Mouse (Mus musculus) lung, embryonic 16.5 days (tissue): ENCODE measurements around the gene Phip. TPM values are rescaled to one million over a fixed set of nuclear protein-coding genes. Genes with fewer than 3 reads are reported as not detected.

Experiments
- ATAC-seq: fragments of 200-750 bp; cut with Nextera tagmentation; 2 replicates; pipeline ENCODE4 v1.8.0; 2017; ENCODE audit warnings: low read depth, mild to moderate bottlenecking, moderate library complexity
- H3K27ac ChIP-seq: fragments of 300-500 bp; sonication (generic); 2 replicates; pipeline ENCODE4 v1.5.1; 2014; ENCODE audit warnings: mild to moderate bottlenecking, control low read depth, low read length
- H3K27me3 ChIP-seq: fragments of 300-500 bp; sonication (generic); 2 replicates; pipeline ENCODE4 v1.6.1; 2014; ENCODE audit warnings: low read depth, low read length, mixed read lengths; ENCODE audit not compliant: control insufficient read depth, insufficient read depth
- H3K36me3 ChIP-seq: fragments of 300-500 bp; sonication (generic); 2 replicates; pipeline ENCODE4 v1.6.1; 2014; ENCODE audit warnings: low read length; ENCODE audit not compliant: control insufficient read depth, insufficient read depth
- H3K4me1 ChIP-seq: fragments of 300-500 bp; sonication (generic); replicated peaks from 2 replicates; pipeline ENCODE4 v1.6.1; 2014; ENCODE audit warnings: low read length, mixed read lengths; ENCODE audit not compliant: control insufficient read depth, insufficient read depth
- H3K4me2 ChIP-seq: fragments of 300-500 bp; sonication (generic); 2 replicates; pipeline ENCODE4 v1.6.1; 2014; ENCODE audit warnings: low read depth, low read length, control low read depth
- H3K4me3 ChIP-seq: fragments of 300-500 bp; sonication (generic); 2 replicates; pipeline ENCODE4 v1.5.1; 2014; ENCODE audit warnings: mild to moderate bottlenecking, low read length, control low read depth
- H3K9ac ChIP-seq: fragments of 300-500 bp; sonication (generic); 2 replicates; pipeline ENCODE4 v1.6.1; 2014; ENCODE audit warnings: low read length, control low read depth
- H3K9me3 ChIP-seq: fragments of 300-500 bp; sonication (generic); 2 replicates; pipeline ENCODE4 v1.6.1; 2016; ENCODE audit warnings: low read length; ENCODE audit not compliant: control insufficient read depth
- WGBS: fragments of 180-500 bp; shearing (Covaris S2); extraction: QIAGEN DNeasy Blood & Tissue Kit; methylation state at CpG from one replicate; pipeline ENCODE4 v1.1.7; 2014; 5-methylcytosine and 5-hydroxymethylcytosine counted together
- polyA plus RNA-seq: library from polyadenylated mRNA; unstranded; fragments of >200 nt; fragmentation: Nextera tagmentation; extraction: Ambion mirVana; gene quantifications from 2 replicates; pipeline ENCODE4 v1.2.1, GENCODE M21; 2015

The Phip gene
- polyA plus RNA-seq, 1 experiment from 2014 or later: 77.9 TPM

DNA sequence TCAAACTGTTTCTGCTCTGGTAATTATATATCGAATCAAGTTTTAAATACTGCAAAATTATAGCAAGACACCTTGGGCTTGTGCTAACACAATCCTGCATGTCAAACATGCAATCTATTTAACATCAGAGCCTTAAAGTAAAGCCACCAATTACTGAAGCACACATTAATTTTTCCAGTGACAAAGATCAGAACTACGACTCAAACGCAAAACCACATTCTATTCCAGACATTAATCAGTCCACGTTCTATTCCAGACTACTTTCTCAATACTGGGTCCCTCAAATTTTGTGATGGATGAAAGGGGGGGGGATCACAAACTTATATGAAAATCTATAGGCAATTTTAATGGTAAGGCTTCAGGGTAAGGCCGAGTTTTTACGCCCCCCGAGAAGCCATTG is 68.1 kb downstream of the Phip start:
- Histone ChIP-seq H3K36me3 (peaks cover 29% of the 10 kb centered on the region), H3K27ac (no peak overlapping the region), H3K4me3 (no peak overlapping the region), H3K4me2 (no peak overlapping the region), H3K9me3 (no peaks in the 10 kb centered on the region), H3K27me3 (no peaks in the 10 kb centered on the region), H3K4me1 (no peaks in the 10 kb centered on the region), H3K9ac (no peak overlapping the region)
- ATAC-seq: no peak
- 93% methylated on average over 7 of the region's 7 CpGs for WGBS

DNA sequence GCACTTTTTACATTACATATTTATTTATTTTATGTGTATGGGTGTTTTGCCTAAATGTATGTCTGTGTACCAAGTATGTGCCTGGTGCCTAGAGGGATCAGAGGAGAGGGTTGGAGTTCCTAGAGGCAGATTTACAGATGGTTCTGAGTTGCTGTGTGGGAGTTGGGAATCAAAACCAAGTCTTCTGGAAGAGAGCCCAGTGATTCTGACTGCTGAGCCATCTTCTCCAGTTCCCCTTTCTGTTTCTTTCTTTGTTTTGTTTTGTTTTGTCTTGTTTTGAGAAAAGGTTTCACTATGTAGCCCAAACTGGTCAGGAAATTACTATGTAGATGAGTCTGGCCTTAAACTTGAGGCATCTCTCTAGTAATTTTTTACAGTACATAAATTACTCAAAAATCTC is 86.7 kb downstream of the Phip start:
- no peak for ATAC-seq
- H3K27ac ChIP-seq: no peak overlapping the region
- no peak overlapping the region for H3K4me3 ChIP-seq
- H3K36me3 ChIP-seq: peaks cover 36% of the 10 kb centered on the region
- H3K9me3 ChIP-seq: no peaks in the 10 kb centered on the region
- H3K4me1 ChIP-seq: no peaks in the 10 kb centered on the region
- H3K4me2 ChIP-seq: no peak overlapping the region
- no peak overlapping the region for H3K9ac ChIP-seq
- no peaks in the 10 kb centered on the region for H3K27me3 ChIP-seq

DNA sequence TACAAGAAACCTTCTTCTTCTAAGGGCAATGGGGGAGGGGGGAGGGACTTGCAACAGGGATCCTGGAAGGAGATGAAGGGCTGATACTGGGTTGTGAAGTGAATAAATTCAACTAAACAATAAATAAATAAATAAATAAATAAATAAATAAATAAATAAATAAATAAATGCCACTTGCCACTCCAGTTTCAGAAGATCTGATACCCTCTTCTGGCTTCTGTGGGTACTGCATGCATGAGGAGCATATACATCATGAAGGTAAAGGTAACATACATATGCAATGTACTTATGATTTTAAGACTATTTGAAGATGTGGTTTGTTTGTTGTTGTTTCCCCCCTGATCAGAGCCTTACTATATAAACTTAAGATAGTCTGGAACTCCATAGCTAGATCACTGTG is 91.1 kb downstream of the Phip start:
- no peaks in the 10 kb centered on the region for H3K27me3 ChIP-seq
- ATAC-seq: no peak
- H3K9me3 ChIP-seq: no peaks in the 10 kb centered on the region
- H3K4me3 ChIP-seq: no peak overlapping the region
- H3K4me2 ChIP-seq: no peak overlapping the region
- no peaks in the 10 kb centered on the region for H3K4me1 ChIP-seq
- H3K9ac ChIP-seq: no peak overlapping the region
- H3K27ac ChIP-seq: no peak overlapping the region
- H3K36me3 ChIP-seq: peaks cover 42% of the 10 kb centered on the region

DNA sequence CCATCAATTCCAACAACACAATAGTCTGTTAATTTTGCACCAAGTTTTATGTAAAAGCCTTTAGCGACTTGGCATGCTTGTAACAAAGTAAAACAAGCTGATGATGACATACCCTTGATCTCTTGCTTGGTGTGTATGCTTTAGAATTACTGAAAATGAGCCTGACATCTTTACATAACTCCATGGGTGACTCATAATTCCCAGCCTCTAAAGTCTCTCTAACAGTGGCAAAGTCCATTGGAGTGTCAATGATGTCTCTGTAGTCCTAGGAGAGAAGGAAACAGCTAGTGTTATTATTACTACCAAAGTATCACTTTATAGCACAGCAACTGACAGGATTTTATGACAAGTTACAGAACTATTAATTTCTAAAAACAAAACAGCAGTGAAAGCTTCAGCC is 98.2 kb downstream of the Phip start:
- no peak overlapping the region for H3K4me2 ChIP-seq
- H3K9me3 ChIP-seq: no peaks in the 10 kb centered on the region
- H3K36me3 ChIP-seq: peaks cover 42% of the 10 kb centered on the region
- no peaks in the 10 kb centered on the region for H3K27me3 ChIP-seq
- no peak for ATAC-seq
- H3K4me1 ChIP-seq: no peaks in the 10 kb centered on the region
- H3K4me3 ChIP-seq: no peak overlapping the region
- no peak overlapping the region for H3K27ac ChIP-seq
- WGBS: 79% methylated on average over 1 of the region's 1 CpGs
- no peak overlapping the region for H3K9ac ChIP-seq

DNA sequence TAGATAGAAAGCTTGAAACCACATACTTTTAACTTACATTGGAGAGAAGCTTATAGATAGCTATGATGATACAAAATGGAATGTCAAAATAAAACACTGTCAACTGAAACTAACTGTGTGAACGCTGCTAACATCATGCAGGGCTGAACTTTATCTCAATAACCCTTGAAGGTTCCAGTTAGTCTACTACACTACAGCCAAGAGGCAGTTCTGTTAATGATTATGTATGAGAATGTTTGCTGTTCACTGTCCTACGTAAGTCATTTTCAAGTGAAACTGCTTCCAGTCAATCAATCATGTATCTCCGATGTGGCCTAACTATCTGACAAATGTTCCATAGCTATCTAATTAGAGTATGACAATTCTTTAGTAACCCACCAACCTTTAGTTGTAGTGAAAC is 107.6 kb downstream of the Phip start:
- no peak overlapping the region for H3K9ac ChIP-seq
- peaks cover 7% of the 10 kb centered on the region for H3K36me3 ChIP-seq
- H3K4me3 ChIP-seq: no peak overlapping the region
- H3K9me3 ChIP-seq: no peaks in the 10 kb centered on the region
- no peaks in the 10 kb centered on the region for H3K27me3 ChIP-seq
- H3K27ac ChIP-seq: no peak overlapping the region
- 58% methylated on average over 3 of the region's 3 CpGs for WGBS
- ATAC-seq: no peak
- H3K4me2 ChIP-seq: no peak overlapping the region
- no peaks in the 10 kb centered on the region for H3K4me1 ChIP-seq

DNA sequence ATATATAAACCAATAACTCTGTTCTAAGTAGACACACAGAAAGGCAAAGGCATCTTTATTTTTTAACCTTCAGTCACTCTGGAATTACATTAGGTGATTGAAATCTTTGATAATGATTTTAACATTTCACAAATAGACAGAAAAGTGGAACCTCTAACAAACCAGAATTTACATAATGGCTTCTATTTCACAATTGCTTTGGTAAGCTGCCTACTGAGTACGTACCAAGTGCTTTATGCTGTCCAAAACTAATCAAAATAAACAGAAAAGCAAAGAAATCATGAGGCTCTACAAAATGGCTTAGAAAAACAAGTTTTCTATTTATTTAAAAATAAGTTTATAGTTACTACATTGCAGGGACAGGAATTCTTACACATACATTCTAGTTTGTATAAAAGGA is 109.2 kb downstream of the Phip start:
- Histone ChIP-seq H3K27me3 (no peaks in the 10 kb centered on the region), H3K9me3 (no peaks in the 10 kb centered on the region), H3K9ac (no peak overlapping the region), H3K4me3 (no peak overlapping the region), H3K27ac (no peak overlapping the region), H3K4me2 (no peak overlapping the region), H3K4me1 (no peaks in the 10 kb centered on the region), H3K36me3 (peaks cover 2% of the 10 kb centered on the region)
- 58% methylated on average over 1 of the region's 1 CpGs for WGBS
- no peak for ATAC-seq

DNA sequence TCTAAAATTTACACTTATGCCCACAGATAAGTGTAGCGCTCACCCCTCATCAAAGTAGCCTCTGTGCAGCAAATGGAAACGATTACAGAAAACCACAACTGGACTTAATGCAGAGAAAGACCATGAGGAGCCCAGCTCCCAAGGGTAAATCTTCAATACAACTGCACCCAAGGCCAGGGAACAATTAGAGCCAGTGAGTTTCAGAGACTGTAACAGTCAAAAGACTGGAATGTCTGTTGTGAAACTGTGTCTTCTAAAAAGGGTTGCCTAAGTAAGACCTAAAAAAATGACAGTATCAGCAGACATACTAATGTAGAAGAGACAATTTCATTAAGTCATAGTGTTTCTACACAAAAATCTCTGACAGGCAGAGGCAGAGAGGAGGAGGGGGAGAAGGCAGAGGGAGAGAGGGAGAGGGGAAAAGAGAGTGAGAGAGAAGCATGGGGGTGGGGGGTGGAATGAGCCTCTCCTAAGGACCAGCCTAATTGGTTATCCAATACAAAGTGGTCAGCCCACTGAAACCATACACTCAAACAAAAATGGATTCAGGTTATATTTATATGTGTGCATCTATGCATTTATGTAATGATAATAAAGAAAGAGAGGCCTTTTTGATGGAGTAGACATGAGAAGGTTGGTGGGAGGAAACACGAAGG is 113.4 kb downstream of the Phip start:
- Histone ChIP-seq H3K27ac (peak overlapping the region; percentile 44), H3K9me3 (no peaks in the 10 kb centered on the region), H3K4me3 (no peak overlapping the region), H3K4me2 (no peak overlapping the region), H3K4me1 (no peaks in the 10 kb centered on the region), H3K36me3 (no peaks in the 10 kb centered on the region), H3K9ac (no peak overlapping the region), H3K27me3 (no peaks in the 10 kb centered on the region)
- WGBS: 89% methylated on average over 3 of the region's 3 CpGs
- ATAC-seq: no peak

DNA sequence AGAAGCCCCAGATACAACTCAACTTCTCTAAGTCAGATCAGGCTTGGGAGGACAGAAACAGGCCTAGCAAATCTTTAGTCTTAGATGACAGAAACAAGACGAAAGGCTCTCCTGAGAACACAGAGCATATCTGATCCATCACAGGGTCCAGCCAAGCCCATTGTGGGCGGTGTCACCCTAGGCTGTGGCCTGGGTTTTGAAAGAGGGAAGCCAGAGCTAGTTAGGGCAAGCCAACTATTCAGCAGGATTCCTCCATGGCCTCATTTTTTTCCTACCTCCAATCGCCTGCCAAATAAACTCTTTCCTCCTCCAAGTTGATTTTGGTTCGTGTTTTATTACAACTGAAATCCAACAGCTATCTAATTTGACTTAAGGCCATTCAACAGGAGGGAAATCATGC is 114.0 kb downstream of the Phip start:
- WGBS: 73% methylated on average over 4 of the region's 4 CpGs
- no peak overlapping the region for H3K4me3 ChIP-seq
- no peaks in the 10 kb centered on the region for H3K36me3 ChIP-seq
- H3K27me3 ChIP-seq: no peaks in the 10 kb centered on the region
- H3K9me3 ChIP-seq: no peaks in the 10 kb centered on the region
- H3K4me1 ChIP-seq: no peaks in the 10 kb centered on the region
- H3K4me2 ChIP-seq: no peak overlapping the region
- H3K9ac ChIP-seq: no peak overlapping the region
- H3K27ac ChIP-seq: peak overlapping the region; percentile 44
- peak; percentile 65 for ATAC-seq

DNA sequence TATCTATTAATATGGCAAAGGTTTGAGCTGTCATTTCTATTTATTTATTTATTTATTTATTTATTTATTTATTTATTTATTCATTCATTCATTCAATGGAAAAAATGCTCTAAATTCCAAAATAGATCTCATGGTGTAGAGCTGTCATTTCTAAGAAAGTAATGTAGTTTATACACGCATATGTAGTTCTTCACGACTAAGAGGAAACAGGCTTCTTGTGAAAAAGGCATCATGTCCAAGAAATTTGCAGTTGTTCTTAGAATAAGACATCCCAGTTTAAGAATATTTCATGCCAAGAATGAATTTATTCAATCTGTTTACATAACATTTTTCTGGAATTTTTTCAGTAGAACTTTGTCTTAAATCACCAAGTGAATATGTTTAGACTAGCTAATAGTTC is 114.5 kb downstream of the Phip start:
- H3K4me3 ChIP-seq: no peak overlapping the region
- peak overlapping the region; percentile 44; the same call in 1 of the 2 replicates for H3K27ac ChIP-seq
- H3K27me3 ChIP-seq: no peaks in the 10 kb centered on the region
- 65% methylated on average over 2 of the region's 2 CpGs for WGBS
- H3K4me1 ChIP-seq: no peaks in the 10 kb centered on the region
- ATAC-seq: 0 out of 2 replicates have a peak, but pooled peaks have one; percentile 31
- no peaks in the 10 kb centered on the region for H3K9me3 ChIP-seq
- H3K9ac ChIP-seq: no peak overlapping the region
- no peaks in the 10 kb centered on the region for H3K36me3 ChIP-seq
- no peak overlapping the region for H3K4me2 ChIP-seq

DNA sequence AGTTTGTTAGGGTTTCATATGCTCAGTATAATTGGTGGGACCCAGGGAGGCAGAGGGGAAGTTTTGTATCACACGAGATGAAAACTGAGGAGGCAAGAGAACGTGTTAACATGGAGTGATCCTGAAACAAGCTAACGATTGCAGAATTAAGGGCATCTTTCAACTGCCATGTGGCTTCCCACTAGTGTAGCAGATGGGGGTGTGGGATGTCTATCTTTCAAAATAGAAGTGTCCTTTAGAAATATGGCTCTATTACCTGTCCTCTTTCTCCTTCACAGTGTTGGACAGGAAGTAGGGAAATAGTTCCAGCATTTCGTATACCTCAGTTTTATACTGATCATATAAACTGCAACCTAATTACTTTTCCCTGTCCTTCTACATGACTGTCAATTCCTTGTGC is 119.1 kb downstream of the Phip start:
- no peak for ATAC-seq
- Histone ChIP-seq H3K27ac (no peak overlapping the region), H3K4me3 (no peak overlapping the region), H3K4me1 (no peaks in the 10 kb centered on the region), H3K27me3 (no peaks in the 10 kb centered on the region), H3K9me3 (no peaks in the 10 kb centered on the region), H3K4me2 (no peak overlapping the region), H3K9ac (no peak overlapping the region), H3K36me3 (no peaks in the 10 kb centered on the region)
- 75% methylated on average over 4 of the region's 4 CpGs for WGBS
